Mouse (Mus musculus) limb, embryonic 14.5 days (tissue): ENCODE results near the gene 4930519G04Rik. TPM values are rescaled to one million over a fixed set of nuclear protein-coding genes. Genes with fewer than 3 reads are reported as not detected.
A peak's percentile ranks its signal among the peaks of the same experiment; 100 is the strongest.
"Not testable (repeated sequence)": the region's sequence is repeated elsewhere in the genome, so short reads cannot be mapped to it uniquely, and the experiment has no call there.

Experiments
- ATAC-seq: fragments of 200-750 bp; cut with Nextera tagmentation; 2 replicates; pipeline ENCODE4 v1.8.0; 2017; ENCODE audit warnings: low read depth, moderate number of reproducible peaks, moderate TSS enrichment; ENCODE audit not compliant: low FRiP score
- DNase-seq: peaks from one replicate; pipeline ENCODE4 v3.0.0-alpha.2; 2015; ENCODE audit warnings: low spot score
- H3K27ac ChIP-seq: fragments of 300-500 bp; sonication (generic); replicated peaks from 2 replicates; pipeline ENCODE4 v1.5.1; 2014; ENCODE audit warnings: low read depth, mild to moderate bottlenecking, low read length, moderate library complexity, mixed read lengths
- H3K27me3 ChIP-seq: fragments of 300-500 bp; sonication (generic); 2 replicates; pipeline ENCODE4 v1.6.1; 2014; ENCODE audit warnings: low read length, mixed read lengths; ENCODE audit not compliant: control insufficient read depth, insufficient read depth
- H3K36me3 ChIP-seq: fragments of 300-500 bp; sonication (generic); 2 replicates; pipeline ENCODE4 v1.6.1; 2014; ENCODE audit warnings: mild to moderate bottlenecking, low read length, moderate library complexity, mixed read lengths; ENCODE audit not compliant: control insufficient read depth, insufficient read depth
- H3K4me1 ChIP-seq: fragments of 300-500 bp; sonication (generic); 2 replicates; pipeline ENCODE4 v1.6.1; 2014; ENCODE audit warnings: antibody characterized with exemption, low read length, mixed read lengths; ENCODE audit not compliant: control insufficient read depth, insufficient read depth
- H3K4me2 ChIP-seq: fragments of 300-500 bp; sonication (generic); replicated peaks from 2 replicates; pipeline ENCODE4 v1.6.1; 2014; ENCODE audit warnings: low read depth, mild to moderate bottlenecking, low read length, moderate library complexity; ENCODE audit not compliant: severe bottlenecking
- H3K4me3 ChIP-seq: fragments of 300-500 bp; sonication (generic); replicated peaks from 2 replicates; pipeline ENCODE4 v1.5.1; 2014; ENCODE audit warnings: low read length
- H3K9ac ChIP-seq: fragments of 300-500 bp; sonication (generic); 2 replicates; pipeline ENCODE4 v1.6.1; 2014; ENCODE audit warnings: mild to moderate bottlenecking, low read depth, low read length, moderate library complexity; ENCODE audit not compliant: severe bottlenecking
- H3K9me3 ChIP-seq: fragments of 300-500 bp; sonication (generic); 2 replicates; pipeline ENCODE4 v1.6.1; 2016; ENCODE audit warnings: low read length; ENCODE audit not compliant: control insufficient read depth
- POLR2A ChIP-seq: fragments of 200-500 bp; IDR thresholded peaks from 2 replicates; pipeline ENCODE4 v1.8.0; 2012; ENCODE audit warnings: inconsistent platforms, mild to moderate bottlenecking, moderate library complexity, borderline replicate concordance; ENCODE audit not compliant: insufficient read depth, insufficient read length; ENCODE audit errors: extremely low read depth
- WGBS: fragments of 180-500 bp; shearing (Covaris S2); extraction: QIAGEN DNeasy Blood & Tissue Kit; methylation state at CpG from one replicate; pipeline ENCODE4 v1.1.7; 2014; 5-methylcytosine and 5-hydroxymethylcytosine counted together
- polyA plus RNA-seq, 2 experiments: library from polyadenylated mRNA; depleted of rRNA in 1 of 2; stranded (reverse) in 1 of 2; unstranded in 1 of 2; fragments of >200 nt; fragmentation: Nextera tagmentation in 1 of 2; extraction: Ambion mirVana in 1 of 2; gene quantifications; 2 replicates each; pipeline versions ENCODE4 v1.2.1 to v1.2.3; 2012 to 2014

4930519G04Rik gene
- polyA plus RNA-seq, 2 experiments, result not detected

GRCm38 (mm10) chr5:114842674-114843073 is 10.8 kb upstream of the 4930519G04Rik start:
- Histone ChIP-seq H3K9ac (no peak overlapping the region), H3K4me3 (no peak overlapping the region), H3K9me3 (no peaks in the 10 kb centered on the region), H3K27me3 (no peaks in the 10 kb centered on the region), H3K4me1 (no peaks in the 10 kb centered on the region; the same call in 1 of the 2 replicates), H3K4me2 (no peak overlapping the region), H3K36me3 (no peaks in the 10 kb centered on the region), H3K27ac (no peak overlapping the region)
- 64% methylated on average over 5 of the region's 5 CpGs for WGBS
- TF ChIP-seq POLR2A, result no peak
- no peak for DNase-seq
- ATAC-seq, result no peak

- not testable (repeated sequence) for H3K36me3 ChIP-seq, ATAC-seq
Measured at GRCm38 (mm10) chr5:114844371-114844770, 9.1 kb upstream of the 4930519G04Rik start.

GRCm38 (mm10) chr5:114851565-114852236 is 1.8 kb upstream of the 4930519G04Rik start:
- Histone ChIP-seq H3K9ac (no peak overlapping the region), H3K27me3 (no peaks in the 10 kb centered on the region), H3K36me3 (no peaks in the 10 kb centered on the region), H3K4me2 (no peak overlapping the region), H3K9me3 (no peaks in the 10 kb centered on the region), H3K4me1 (no peaks in the 10 kb centered on the region), H3K27ac (no peak overlapping the region), H3K4me3 (no peak overlapping the region)
- no peak for DNase-seq
- ATAC-seq, result no peak
- WGBS, result 85% methylated on average over 20 of the region's 20 CpGs
- TF ChIP-seq POLR2A, result no peak

More at GRCm38 (mm10) chr5:114844371-114844770, 9.1 kb upstream of the 4930519G04Rik start:
- DNase-seq, H3K27me3 ChIP-seq, H3K4me1 ChIP-seq, H3K4me3 ChIP-seq, H3K9me3 ChIP-seq, H3K4me2 ChIP-seq, H3K9ac ChIP-seq, H3K27ac ChIP-seq: not testable (repeated sequence)
- 58% methylated on average over 2 of the region's 2 CpGs for WGBS

GRCm38 (mm10) chr5:114858582-114858981 is 5.1 kb downstream of the 4930519G04Rik start, which contains the start of gene Gm9936:
Gene Gm9936 (minus strand): TSS chr5:114858682.
- peak within 1 kb of the TSS; percentile 25 for H3K4me3 ChIP-seq
- H3K36me3 ChIP-seq, result no peaks in the 10 kb centered on the region
- H3K27me3 ChIP-seq, result no peaks in the 10 kb centered on the region
- H3K4me1 ChIP-seq, result peaks cover 4% of the 10 kb centered on the region; the same call in 1 of the 2 replicates
- H3K9me3 ChIP-seq, result no peaks in the 10 kb centered on the region
- no peak within 1 kb of the TSS for H3K27ac ChIP-seq
- no peak for ATAC-seq
- peak within 1 kb of the TSS; percentile 43 for H3K9ac ChIP-seq
- DNase-seq, result no peak
- H3K4me2 ChIP-seq, result peak within 1 kb of the TSS; percentile 59
- TF ChIP-seq POLR2A, result no peak
- 80% methylated on average over 12 of the region's 12 CpGs for WGBS

- WGBS, result 3% methylated on average over 18 of the region's 18 CpGs
- peak overlapping the region; percentile 59 for H3K4me2 ChIP-seq
- TF ChIP-seq POLR2A, result no peak
- H3K4me1 ChIP-seq, result peaks cover 4% of the 10 kb centered on the region; the same call in 1 of the 2 replicates
- peak; percentile 50; the same call in 1 of the 2 replicates for ATAC-seq
- peak overlapping the region; percentile 43 for H3K9ac ChIP-seq
- peak; percentile 86 for DNase-seq
- H3K27ac ChIP-seq, result no peak overlapping the region
- H3K9me3 ChIP-seq, result no peaks in the 10 kb centered on the region
- H3K4me3 ChIP-seq, result peak overlapping the region; percentile 25
- H3K27me3 ChIP-seq, result no peaks in the 10 kb centered on the region
- H3K36me3 ChIP-seq, result no peaks in the 10 kb centered on the region
Measured at GRCm38 (mm10) chr5:114859253-114859652, 5.8 kb downstream of the 4930519G04Rik start.
